ENCODE assay signal across 24 mouse cellular contexts in the genomic region with DNA sequence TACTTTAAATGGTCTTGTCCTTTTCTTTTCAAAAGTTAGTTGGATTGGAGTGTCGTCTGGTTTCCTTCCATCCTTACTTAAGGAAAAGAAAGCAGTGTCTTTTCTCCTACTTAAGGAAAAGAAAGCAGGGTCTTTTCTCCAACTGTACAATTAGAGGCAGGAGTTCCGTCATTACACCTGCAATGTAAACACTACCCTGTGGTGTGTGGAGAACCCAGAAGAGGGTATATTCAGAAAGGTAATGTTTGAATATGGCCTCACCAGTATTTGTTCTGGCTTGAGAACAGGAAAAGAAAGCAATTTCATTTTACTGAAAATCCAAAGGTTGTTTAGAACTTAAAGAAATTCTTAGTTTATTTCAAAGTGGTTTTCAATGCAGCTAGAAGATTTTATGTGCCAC. TPM values are rescaled to one million over a fixed set of nuclear protein-coding genes. Genes with fewer than 3 reads are reported as not detected.
DNase-seq lines count a peak whose midpoint lies in the region; ATAC-seq and TF ChIP-seq lines count a peak whose summit lies in the region.
"Had no signal": no experiment of that assay in that cellular context is flagged by ENCODE, and none has a peak within 500 bp of the region (broad histone marks: within the 10 kb centered on the region; RNA-seq: fewer than 3 reads in every experiment).

No protein-coding gene starts in this region.

- 51% methylated on average over 2 of the region's 2 CpGs for WGBS in lung, embryonic 14.5 days
- WGBS in lung, postnatal 0 days = 37% methylated on average over 2 of the region's 2 CpGs
- 46% methylated on average over 2 of the region's 2 CpGs for WGBS in stomach, embryonic 16.5 days

- H3K27me3 ChIP-seq in lung, embryonic 14.5 days (ENCODE audit: insufficient read depth, low read length) = no peaks in the 10 kb centered on the region
- no peaks in the 10 kb centered on the region for H3K27me3 ChIP-seq in lung, postnatal 0 days (replicated peaks; ENCODE audit: insufficient read depth, low read length)
- H3K27me3 ChIP-seq in stomach, embryonic 16.5 days (ENCODE audit: control insufficient read depth, insufficient read depth, low read length) = no peaks in the 10 kb centered on the region
- H3K27me3 ChIP-seq: embryonic facial prominence, embryonic 12.5 days; embryonic facial prominence, embryonic 15.5 days; forebrain, embryonic 12.5 days; forebrain, embryonic 15.5 days; heart, embryonic 13.5 days; hindbrain, embryonic 15.5 days had no signal

- TF ChIP-seq EP300 in lung, postnatal 0 days (IDR thresholded peaks at IDR 0.05) = 0 out of 2 replicates have a peak, but pooled peaks have one; percentile 13

- no peaks in the 10 kb centered on the region for H3K36me3 ChIP-seq in lung, embryonic 14.5 days (ENCODE audit: insufficient read depth)
- no peaks in the 10 kb centered on the region for H3K36me3 ChIP-seq in lung, postnatal 0 days (ENCODE audit: insufficient read depth, low read length)
- H3K36me3 ChIP-seq in stomach, embryonic 16.5 days (ENCODE audit: control insufficient read depth, insufficient read depth, low read length) = no peaks in the 10 kb centered on the region
- H3K36me3 ChIP-seq: embryonic facial prominence, embryonic 12.5 days; embryonic facial prominence, embryonic 15.5 days; forebrain, embryonic 12.5 days; forebrain, embryonic 15.5 days; heart, embryonic 10.5 days; heart, embryonic 13.5 days; hindbrain, embryonic 15.5 days had no signal

- H3K4me3 ChIP-seq in lung, embryonic 14.5 days (ENCODE audit: low read depth, low read length) = no peak overlapping the region
- H3K4me3 ChIP-seq in lung, postnatal 0 days (ENCODE audit: low read depth, low read length) = no peak overlapping the region
- no peak overlapping the region for H3K4me3 ChIP-seq in stomach, embryonic 16.5 days (replicated peaks; ENCODE audit: low read length)
- H3K4me3 ChIP-seq: embryonic facial prominence, embryonic 12.5 days; embryonic facial prominence, embryonic 15.5 days; forebrain, embryonic 12.5 days; forebrain, embryonic 15.5 days; heart, adult 2 months; heart, embryonic 10.5 days; heart, embryonic 13.5 days; hindbrain, embryonic 15.5 days had no signal

- H3K9ac ChIP-seq in lung, embryonic 14.5 days = no peak overlapping the region
- H3K9ac ChIP-seq in lung, postnatal 0 days (replicated peaks; ENCODE audit: low read depth) = no peak overlapping the region
- H3K9ac ChIP-seq in stomach, embryonic 16.5 days (ENCODE audit: low read length) = no peak overlapping the region
- H3K9ac ChIP-seq: embryonic facial prominence, embryonic 12.5 days; embryonic facial prominence, embryonic 15.5 days; forebrain, embryonic 12.5 days; forebrain, embryonic 15.5 days; heart, embryonic 13.5 days; hindbrain, embryonic 15.5 days had no signal

- H3K9me3 ChIP-seq in lung, embryonic 14.5 days (ENCODE audit: low read depth, low read length) = no peaks in the 10 kb centered on the region
- H3K9me3 ChIP-seq in lung, postnatal 0 days (ENCODE audit: low read length) = no peaks in the 10 kb centered on the region
- no peaks in the 10 kb centered on the region for H3K9me3 ChIP-seq in stomach, embryonic 16.5 days (replicated peaks; ENCODE audit: control insufficient read depth, low read length)
- H3K9me3 ChIP-seq: embryonic facial prominence, embryonic 12.5 days; embryonic facial prominence, embryonic 15.5 days; forebrain, embryonic 12.5 days; forebrain, embryonic 15.5 days; heart, embryonic 10.5 days; heart, embryonic 13.5 days; hindbrain, embryonic 15.5 days had no signal

- no peak for TF ChIP-seq CTCF in lung, embryonic 14.5 days (IDR thresholded peaks at IDR 0.05; ENCODE audit: low read depth)
- TF ChIP-seq CTCF in lung, postnatal 0 days (IDR thresholded peaks at IDR 0.05) = no peak

- H3K27ac ChIP-seq in lung, embryonic 14.5 days (ENCODE audit: low read depth) = peak overlapping the region; percentile 79
- peak overlapping the region; percentile 66; the same call in 1 of the 2 replicates for H3K27ac ChIP-seq in lung, postnatal 0 days (ENCODE audit: low read length)
- H3K27ac ChIP-seq in stomach, embryonic 16.5 days (ENCODE audit: low read length) = peak overlapping the region; percentile 68; the same call in 1 of the 2 replicates
- H3K27ac ChIP-seq: embryonic facial prominence, embryonic 12.5 days; embryonic facial prominence, embryonic 15.5 days; forebrain, embryonic 12.5 days; forebrain, embryonic 15.5 days; heart, adult 2 months; heart, embryonic 10.5 days; heart, embryonic 13.5 days; hindbrain, embryonic 15.5 days had no signal

- peak; percentile 35 for DNase-seq in lung, embryonic 14.5 days
- DNase-seq in lung, postnatal 25 days (ENCODE audit: low spot score) = no peak
- DNase-seq in lung, postnatal 0 days (ENCODE audit: low spot score) = peak; percentile 63
- DNase-seq in lung, postnatal 10 days = no peak
- DNase-seq in cerebellum, postnatal 14 days = no peak
- DNase-seq in gastrocnemius, postnatal 10 days = no peak
- DNase-seq: adrenal gland, adult 8-10 months; adrenal gland, postnatal 25 days; cerebellum, adult 11-12 months; cerebellum, adult 9-10 months; cerebellum, postnatal 25 days; gastrocnemius, postnatal 36 days; heart, adult 2 months; heart, postnatal 14 days; heart, postnatal 4 days had no signal

- ATAC-seq in lung, embryonic 14.5 days (ENCODE audit: insufficient read depth) = peak; percentile 72; the same call in 1 of the 2 replicates
- ATAC-seq in lung, postnatal 0 days = peak; percentile 81
- ATAC-seq in stomach, embryonic 16.5 days (ENCODE audit: insufficient read depth, low FRiP score) = peak; percentile 78; the same call in 1 of the 2 replicates
- ATAC-seq: activated CD4-positive, CD25-positive, alpha-beta regulatory T cell, adult 4 months; forebrain, embryonic 15.5 days had no signal

- H3K4me1 ChIP-seq in lung, embryonic 14.5 days (ENCODE audit: insufficient read depth) = peaks cover 4% of the 10 kb centered on the region; the same call in 1 of the 2 replicates
- peaks cover 4% of the 10 kb centered on the region; the same call in 1 of the 2 replicates for H3K4me1 ChIP-seq in lung, postnatal 0 days (ENCODE audit: insufficient read depth, low read depth, low read length)
- no peaks in the 10 kb centered on the region for H3K4me1 ChIP-seq in stomach, embryonic 16.5 days (ENCODE audit: control insufficient read depth, insufficient read depth, low read length)
- H3K4me1 ChIP-seq: embryonic facial prominence, embryonic 12.5 days; embryonic facial prominence, embryonic 15.5 days; forebrain, embryonic 12.5 days; forebrain, embryonic 15.5 days; heart, embryonic 10.5 days; hindbrain, embryonic 15.5 days had no signal

- H3K4me2 ChIP-seq in lung, embryonic 14.5 days = no peak overlapping the region
- H3K4me2 ChIP-seq in lung, postnatal 0 days (replicated peaks; ENCODE audit: low read depth, low read length) = peak overlapping the region; percentile 32
- no peak overlapping the region for H3K4me2 ChIP-seq in stomach, embryonic 16.5 days (ENCODE audit: low read depth, low read length)
- H3K4me2 ChIP-seq: embryonic facial prominence, embryonic 12.5 days; embryonic facial prominence, embryonic 15.5 days; forebrain, embryonic 12.5 days; forebrain, embryonic 15.5 days; heart, embryonic 13.5 days; hindbrain, embryonic 15.5 days had no signal

RNA-seq across cellular contexts. Expression of gene Fam13a, which starts 9.6 kb away (rescaled TPM):
- 13.7 and 18.1 TPM in 2 replicates for polyA plus RNA-seq in lung, embryonic 14.5 days (2014; fragmentation: Nextera tagmentation; extraction: Ambion mirVana)
- polyA plus RNA-seq in lung, postnatal 0 days (2015; fragmentation: Nextera tagmentation; extraction: Ambion mirVana) = 21.4 and 23.5 TPM in 2 replicates
- polyA plus RNA-seq in stomach, embryonic 16.5 days (2015; fragmentation: Nextera tagmentation; extraction: Ambion mirVana) = 13.8 and 14.9 TPM in 2 replicates
- 1 to 10 TPM; 9.7 to 9.9 TPM for total RNA-seq in gastrocnemius, postnatal 10 days (2021)
- polyA plus RNA-seq: activated CD4-positive, CD25-positive, alpha-beta regulatory T cell, adult 4 months had no signal

Comparison
In these comparisons a context has a peak if more than half of its experiments do, and no peak if none do; other contexts are left out.
1. DNase-seq: peak in lung, embryonic 14.5 days (single experiment) and lung, postnatal 0 days (single experiment); none in lung, postnatal 25 days (single experiment), lung, postnatal 10 days (single experiment), cerebellum, postnatal 14 days (0 of 2) and gastrocnemius, postnatal 10 days (single experiment).
2. Peak in every context shown above with its lines, with median percentiles within 50 percentile points of each other: ATAC-seq and H3K27ac ChIP-seq.